Mouse (Mus musculus) erythroblast, embryonic 14.5 days (primary cell): ENCODE measurements around the gene Itfg2.

Experiments used
- GATA1 ChIP-seq: IDR thresholded peaks from 2 replicates; pipeline ENCODE4 v1.6.1; 2012; ENCODE audit warnings: low read length, inconsistent platforms, mixed read lengths
- TAL1 ChIP-seq: IDR thresholded peaks from 3 replicates; pipeline ENCODE4 v1.6.1; 2012; ENCODE audit warnings: low read length, inconsistent platforms, mixed read lengths

DNA sequence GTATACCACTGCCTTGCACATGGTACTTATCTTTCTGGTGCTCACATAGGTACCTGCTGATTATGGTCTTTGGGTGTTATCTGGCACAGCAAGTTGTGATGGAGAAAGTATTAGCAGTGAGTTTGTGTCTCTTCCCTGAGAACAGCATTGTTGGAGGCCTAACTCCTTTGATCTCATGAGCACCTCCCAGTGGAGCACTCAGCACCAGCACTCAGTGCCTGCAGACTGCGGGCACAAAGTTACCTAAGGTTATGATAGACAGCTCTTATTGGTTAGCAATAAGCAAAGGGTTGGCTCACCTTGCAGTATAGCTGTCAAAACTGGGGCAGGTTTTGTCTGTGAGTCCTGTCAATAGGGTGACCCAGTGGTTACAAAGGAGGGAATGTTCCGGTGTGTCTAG lies 15.5 kb upstream of the Itfg2 start:
- TF ChIP-seq GATA1 (no peak), TAL1 (no peak)
